Mouse (Mus musculus) myocyte (in vitro differentiated cells): ENCODE results near the gene Them5.

ENCODE experiments used
- CEBPB ChIP-seq: IDR thresholded peaks from 2 replicates; pipeline ENCODE4 v1.6.1; 2011; ENCODE audit warnings: mild to moderate bottlenecking, moderate library complexity; ENCODE audit not compliant: poor library complexity, insufficient read depth, severe bottlenecking
- E2F4 ChIP-seq: IDR thresholded peaks from one replicate; pipeline ENCODE4 v1.6.1; 2011; ENCODE audit warnings: mild to moderate bottlenecking, control low read depth, moderate library complexity; ENCODE audit not compliant: insufficient read depth
- MAX ChIP-seq: IDR thresholded peaks from one replicate; pipeline ENCODE4 v1.6.1; 2011; ENCODE audit warnings: low read depth, mild to moderate bottlenecking, control low read depth
- MYOD1 ChIP-seq, 3 experiments: IDR thresholded peaks; one replicate each; pipeline ENCODE4 v1.6.1; 2011; ENCODE audit warnings: control low read depth in 2 of 3, low read depth in 2 of 3, mild to moderate bottlenecking in 2 of 3, moderate library complexity in 1 of 3; ENCODE audit not compliant: insufficient read length in 2 of 3, control insufficient read depth in 1 of 3
- MYOG ChIP-seq, 3 experiments: IDR thresholded peaks; one replicate each; pipeline ENCODE4 v1.6.1; 2011; ENCODE audit warnings: control low read depth in 2 of 3, low read depth in 2 of 3, mild to moderate bottlenecking in 2 of 3; ENCODE audit not compliant: insufficient read length in 2 of 3, control insufficient read depth in 1 of 3, insufficient read depth in 1 of 3
- POLR2A ChIP-seq: IDR thresholded peaks from one replicate; pipeline ENCODE4 v1.6.1; 2011; ENCODE audit warnings: low read depth, mild to moderate bottlenecking, control low read depth, moderate library complexity; ENCODE audit not compliant: insufficient read length
- POLR2AphosphoS2 ChIP-seq: IDR thresholded peaks from one replicate; pipeline ENCODE4 v1.6.1; 2011; ENCODE audit warnings: low read depth, control low read depth; ENCODE audit not compliant: insufficient read length
- TCF12 ChIP-seq: IDR thresholded peaks from one replicate; pipeline ENCODE4 v1.6.1; 2011; ENCODE audit warnings: mild to moderate bottlenecking, control low read depth; ENCODE audit not compliant: poor library complexity, insufficient read depth, severe bottlenecking
- TCF3 ChIP-seq: IDR thresholded peaks from one replicate; pipeline ENCODE4 v1.6.1; 2011; ENCODE audit warnings: low read depth, control low read depth; ENCODE audit not compliant: insufficient read length
- USF1 ChIP-seq: IDR thresholded peaks from one replicate; pipeline ENCODE4 v1.6.1; 2011; ENCODE audit warnings: low read depth, mild to moderate bottlenecking, control low read depth, moderate library complexity

DNA sequence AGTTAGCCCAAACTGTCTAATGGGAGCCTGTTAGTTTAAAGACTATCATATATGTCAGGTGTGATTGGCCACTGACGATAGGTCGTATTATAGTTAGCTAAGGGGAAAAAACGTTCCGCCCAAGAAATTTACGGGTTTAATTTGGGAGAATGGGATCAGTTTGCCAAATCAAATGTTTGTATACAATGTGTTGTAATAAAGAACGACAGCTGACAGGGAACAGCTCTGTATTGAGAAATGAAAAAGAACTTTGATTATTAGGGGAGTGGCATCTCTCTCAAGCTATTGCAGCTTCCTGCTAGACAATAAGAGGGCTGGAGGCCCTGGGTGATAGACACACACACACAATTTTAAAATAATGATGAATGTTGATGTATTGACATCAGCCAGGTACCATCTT is 31.0 kb upstream of the Them5 start:
- TF ChIP-seq MAX (no peak), POLR2A (no peak), MYOD1 (IDR thresholded peaks at IDR 0.05; ENCODE audit: control insufficient read depth in 1 of 3, insufficient read length in 2 of 3, low read depth in 2 of 3) (no peak), POLR2AphosphoS2 (no peak), TCF12 (no peak), TCF3 (no peak), USF1 (no peak), MYOG (IDR thresholded peaks at IDR 0.05; ENCODE audit: control insufficient read depth in 1 of 3, insufficient read depth in 1 of 3, insufficient read length in 2 of 3, low read depth in 2 of 3) (no peak), CEBPB (no peak), E2F4 (no peak)
